ENCODE assay signal across 8 mouse cellular contexts in the genomic region with DNA sequence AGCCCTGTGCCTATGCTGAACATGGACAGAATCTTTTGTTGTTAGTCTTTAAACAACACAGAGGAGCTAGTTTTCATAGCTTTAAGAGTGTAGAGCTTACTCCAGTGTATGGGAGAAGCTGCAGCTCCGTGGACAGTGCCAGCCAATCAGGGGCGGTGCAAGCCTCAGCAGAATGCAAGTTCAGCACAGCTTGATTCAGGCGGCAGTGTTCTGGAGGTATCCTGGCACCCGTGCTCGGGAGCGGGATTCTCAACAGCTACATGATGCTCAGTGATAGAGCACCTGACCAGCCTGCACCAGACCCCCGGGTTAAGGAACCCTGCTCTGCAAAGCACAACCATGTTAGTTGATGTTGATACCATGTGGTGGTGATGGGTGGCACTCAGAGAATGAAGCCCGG. TPM values are rescaled to one million over a fixed set of nuclear protein-coding genes. Genes with fewer than 3 reads are reported as not detected.
DNase-seq lines count a peak whose midpoint lies in the region; ATAC-seq and TF ChIP-seq lines count a peak whose summit lies in the region.

No protein-coding gene starts in this region.

- WGBS in lung, postnatal 0 days = 18% methylated on average over 8 of the region's 8 CpGs
- WGBS in limb, embryonic 10.5 days = 12% methylated on average over 8 of the region's 8 CpGs
- 16% methylated on average over 8 of the region's 8 CpGs for WGBS in stomach, embryonic 14.5 days

- no peaks in the 10 kb centered on the region for H3K9me3 ChIP-seq in lung, postnatal 0 days (ENCODE audit: low read length)
- H3K9me3 ChIP-seq in limb, embryonic 10.5 days (replicated peaks) = no peaks in the 10 kb centered on the region
- H3K9me3 ChIP-seq in stomach, embryonic 14.5 days (ENCODE audit: control insufficient read depth, low read depth, low read length) = no peaks in the 10 kb centered on the region

- no peak overlapping the region for H3K4me3 ChIP-seq in gastrocnemius, adult 2 months
- H3K4me3 ChIP-seq in lung, postnatal 0 days (ENCODE audit: low read depth, low read length) = no peak overlapping the region
- peak overlapping the region; percentile 35 for H3K4me3 ChIP-seq in limb, embryonic 10.5 days
- peak overlapping the region; percentile 7; the same call in 1 of the 2 replicates for H3K4me3 ChIP-seq in stomach, embryonic 14.5 days (ENCODE audit: low read depth, low read length)

- TF ChIP-seq EP300 in lung, postnatal 0 days (IDR thresholded peaks at IDR 0.05) = no peak

- no peaks in the 10 kb centered on the region for H3K27me3 ChIP-seq in lung, postnatal 0 days (replicated peaks; ENCODE audit: insufficient read depth, low read length)
- no peaks in the 10 kb centered on the region for H3K27me3 ChIP-seq in limb, embryonic 10.5 days (ENCODE audit: low read depth, poor library complexity, severe bottlenecking)
- no peaks in the 10 kb centered on the region for H3K27me3 ChIP-seq in stomach, embryonic 14.5 days (ENCODE audit: control insufficient read depth, insufficient read depth, low read length)

- TF ChIP-seq CTCF in gastrocnemius, adult 2 months (IDR thresholded peaks at IDR 0.05) = no peak
- no peak for TF ChIP-seq CTCF in lung, postnatal 0 days (IDR thresholded peaks at IDR 0.05)

- peak overlapping the region; percentile 23; the same call in 1 of the 2 replicates for H3K9ac ChIP-seq in lung, postnatal 0 days (replicated peaks; ENCODE audit: low read depth)
- no peak overlapping the region for H3K9ac ChIP-seq in stomach, embryonic 14.5 days (replicated peaks; ENCODE audit: low read depth, low read length)

- H3K4me1 ChIP-seq in lung, postnatal 0 days (ENCODE audit: insufficient read depth, low read depth, low read length) = peaks cover 21% of the 10 kb centered on the region; the same call in 1 of the 2 replicates
- H3K4me1 ChIP-seq in limb, embryonic 10.5 days = peaks cover 45% of the 10 kb centered on the region
- peaks cover 44% of the 10 kb centered on the region for H3K4me1 ChIP-seq in stomach, embryonic 14.5 days (ENCODE audit: control insufficient read depth, insufficient read depth, low read length)

- H3K4me2 ChIP-seq in lung, postnatal 0 days (replicated peaks; ENCODE audit: low read depth, low read length) = peak overlapping the region; percentile 43; the same call in 1 of the 2 replicates
- H3K4me2 ChIP-seq in stomach, embryonic 14.5 days (replicated peaks; ENCODE audit: low read depth, low read length) = peak overlapping the region; percentile 37

- DNase-seq in gastrocnemius, adult 2 months = peak; percentile 32
- no peak for DNase-seq in gastrocnemius, postnatal 10 days
- DNase-seq in lung, postnatal 0 days (ENCODE audit: low spot score) = no peak
- no peak for DNase-seq in lung, postnatal 14 days
- DNase-seq in limb, embryonic 10.5 days (ENCODE audit: low spot score) = peak; percentile 36
- no peak for DNase-seq in cerebellum, adult 9-10 months
- no peak for DNase-seq in cerebellum, postnatal 4 days (ENCODE audit: low spot score in 2 of 2)

- intact Hi-C loops in gastrocnemius, adult 2 months (cut with DNase I) = loop anchor here (5.0 kb wide), 1 partner anchor 37 kb away; the partner anchor contains the start of gene Pkn1

- ATAC-seq in lung, postnatal 0 days = no peak
- ATAC-seq in stomach, embryonic 14.5 days (ENCODE audit: insufficient number of reproducible peaks, insufficient read depth, low FRiP score, low read depth) = no peak

- no peaks in the 10 kb centered on the region for H3K36me3 ChIP-seq in lung, postnatal 0 days (ENCODE audit: insufficient read depth, low read length)
- peaks cover 53% of the 10 kb centered on the region for H3K36me3 ChIP-seq in limb, embryonic 10.5 days
- peaks cover 6% of the 10 kb centered on the region; the same call in 1 of the 2 replicates for H3K36me3 ChIP-seq in stomach, embryonic 14.5 days (ENCODE audit: control insufficient read depth, insufficient read depth, low read length)

- peak overlapping the region; percentile 67 for H3K27ac ChIP-seq in gastrocnemius, adult 2 months
- no peak overlapping the region for H3K27ac ChIP-seq in lung, postnatal 0 days (ENCODE audit: low read length)
- peak overlapping the region; percentile 64; the same call in 1 of the 2 replicates for H3K27ac ChIP-seq in limb, embryonic 10.5 days
- peak overlapping the region; percentile 28 for H3K27ac ChIP-seq in stomach, embryonic 14.5 days (ENCODE audit: low read length)

RNA-seq across cellular contexts. Expression of gene Ptger1, which starts 5.9 kb away (rescaled TPM):
- under 1 TPM; 0.08 to 0.39 TPM for total RNA-seq in gastrocnemius, adult 2 months (2021)
- under 1 TPM; 0.14 to 0.38 TPM for total RNA-seq in gastrocnemius, postnatal 10 days (2021)
- 1.3 and 1.4 TPM in 2 replicates for polyA plus RNA-seq in lung, postnatal 0 days (2015; fragmentation: Nextera tagmentation; extraction: Ambion mirVana)
- 0.64 TPM in 2 replicates for polyA plus RNA-seq in limb, embryonic 10.5 days (2016; fragmentation: Nextera tagmentation; extraction: Ambion mirVana)
- 3.1 and 5.4 TPM in 2 replicates for polyA plus RNA-seq in stomach, embryonic 14.5 days (2014; fragmentation: Nextera tagmentation; extraction: Ambion mirVana)

RNA-seq across cellular contexts. Expression of gene Gipc1, which starts 8.1 kb away (rescaled TPM):
- total RNA-seq in gastrocnemius, adult 2 months (2021) = 10 to 100 TPM; 17.8 to 20.3 TPM
- total RNA-seq in gastrocnemius, postnatal 10 days (2021) = 10 to 100 TPM; 28.0 to 34.5 TPM
- polyA plus RNA-seq in lung, postnatal 0 days (2015; fragmentation: Nextera tagmentation; extraction: Ambion mirVana) = 123 and 134 TPM in 2 replicates
- 185 and 206 TPM in 2 replicates for polyA plus RNA-seq in limb, embryonic 10.5 days (2016; fragmentation: Nextera tagmentation; extraction: Ambion mirVana)
- polyA plus RNA-seq in stomach, embryonic 14.5 days (2014; fragmentation: Nextera tagmentation; extraction: Ambion mirVana) = 180 and 185 TPM in 2 replicates

RNA-seq across cellular contexts. Expression of gene Pkn1, which starts 38.4 kb away (rescaled TPM):
- total RNA-seq in gastrocnemius, adult 2 months (2021) = 10 to 100 TPM; 25.8 to 29.9 TPM
- total RNA-seq in gastrocnemius, postnatal 10 days (2021) = 10 to 100 TPM; 53.4 to 54.7 TPM
- polyA plus RNA-seq in lung, postnatal 0 days (2015; fragmentation: Nextera tagmentation; extraction: Ambion mirVana) = 32.2 and 34.4 TPM in 2 replicates
- polyA plus RNA-seq in limb, embryonic 10.5 days (2016; fragmentation: Nextera tagmentation; extraction: Ambion mirVana) = 38.6 and 41.4 TPM in 2 replicates
- 30.1 and 30.7 TPM in 2 replicates for polyA plus RNA-seq in stomach, embryonic 14.5 days (2014; fragmentation: Nextera tagmentation; extraction: Ambion mirVana)

RNA-seq across cellular contexts. Expression of gene Dnajb1, which starts 52.6 kb away (rescaled TPM):
- 10 to 100 TPM in 1 of 2 experiments, 1 to 10 TPM in 1; 3.6 to 11.8 TPM for total RNA-seq in gastrocnemius, adult 2 months (2021)
- total RNA-seq in gastrocnemius, postnatal 10 days (2021) = 10 to 100 TPM; 10.3 to 11.7 TPM
- 34.3 and 43.6 TPM in 2 replicates for polyA plus RNA-seq in lung, postnatal 0 days (2015; fragmentation: Nextera tagmentation; extraction: Ambion mirVana)
- 78.0 and 89.8 TPM in 2 replicates for polyA plus RNA-seq in limb, embryonic 10.5 days (2016; fragmentation: Nextera tagmentation; extraction: Ambion mirVana)
- polyA plus RNA-seq in stomach, embryonic 14.5 days (2014; fragmentation: Nextera tagmentation; extraction: Ambion mirVana) = 59.5 and 59.6 TPM in 2 replicates

RNA-seq across cellular contexts. Expression of gene Tecr, which starts 52.8 kb away (rescaled TPM):
- total RNA-seq in gastrocnemius, adult 2 months (2021) = 100 to 1,000 TPM; 416 to 566 TPM
- 100 to 1,000 TPM; 422 to 448 TPM for total RNA-seq in gastrocnemius, postnatal 10 days (2021)
- polyA plus RNA-seq in lung, postnatal 0 days (2015; fragmentation: Nextera tagmentation; extraction: Ambion mirVana) = 273 and 293 TPM in 2 replicates
- polyA plus RNA-seq in limb, embryonic 10.5 days (2016; fragmentation: Nextera tagmentation; extraction: Ambion mirVana) = 684 and 695 TPM in 2 replicates
- 629 and 635 TPM in 2 replicates for polyA plus RNA-seq in stomach, embryonic 14.5 days (2014; fragmentation: Nextera tagmentation; extraction: Ambion mirVana)

Comparison
In these comparisons a context has a peak if more than half of its experiments do, and no peak if none do; other contexts are left out.
1. DNase-seq: peak in gastrocnemius, adult 2 months (single experiment) and limb, embryonic 10.5 days (single experiment); none in gastrocnemius, postnatal 10 days (single experiment), lung, postnatal 0 days (single experiment), lung, postnatal 14 days (single experiment), cerebellum, adult 9-10 months (single experiment) and cerebellum, postnatal 4 days (0 of 2).
2. H3K4me3 ChIP-seq: peak in limb, embryonic 10.5 days (single experiment) and stomach, embryonic 14.5 days (single experiment); none in gastrocnemius, adult 2 months (single experiment) and lung, postnatal 0 days (single experiment).